Mouse (Mus musculus) natural killer cell, adult 2 months (primary cell): Measurements from ENCODE around the gene Prkag2.
A peak's percentile ranks its signal among the peaks of the same experiment; 100 is the strongest.

ENCODE experiments used
- DNase-seq, 2 experiments: peaks; one replicate each; pipeline ENCODE4 v3.0.0; 2022; ENCODE audit warnings: low spot score in 2 of 2

Gene Prkag2

GRCm38 (mm10) chr5:25100516-25101125 is at the start of gene Prkag2:
Prkag2 (minus strand) TSS chr5:25100642.
- peak; percentile 26 to 53 for DNase-seq

GRCm38 (mm10) chr5:25149331-25149965 is 49.0 kb upstream of the Prkag2 start:
- DNase-seq, result no peak

GRCm38 (mm10) chr5:25146705-25147104 is 46.3 kb upstream of the Prkag2 start:
- no peak for DNase-seq

GRCm38 (mm10) chr5:25127865-25128264 is 27.4 kb upstream of the Prkag2 start:
- no peak for DNase-seq

GRCm38 (mm10) chr5:25125884-25126560 is 25.6 kb upstream of the Prkag2 start:
- no peak for DNase-seq

GRCm38 (mm10) chr5:25122534-25122933 is 22.1 kb upstream of the Prkag2 start:
- DNase-seq, result no peak

- DNase-seq, result no peak
Observed at GRCm38 (mm10) chr5:25119148-25119547, 18.7 kb upstream of the Prkag2 start.

- no peak for DNase-seq
Observed at GRCm38 (mm10) chr5:25115997-25116396, 15.6 kb upstream of the Prkag2 start.

- no peak for DNase-seq
Observed at GRCm38 (mm10) chr5:25115216-25115615, 14.8 kb upstream of the Prkag2 start.

GRCm38 (mm10) chr5:25114110-25114509 is 13.7 kb upstream of the Prkag2 start:
- no peak for DNase-seq

GRCm38 (mm10) chr5:25110314-25110713 is 9.9 kb upstream of the Prkag2 start:
- DNase-seq, result no peak

- DNase-seq, result no peak
Observed at GRCm38 (mm10) chr5:25105748-25106147, 5.3 kb upstream of the Prkag2 start.

GRCm38 (mm10) chr5:25101126-25101523 is 683 bp upstream of the Prkag2 start:
- peak in 1 of 2 experiments; percentile 45 for DNase-seq

GRCm38 (mm10) chr5:25100157-25100515 is 306 bp downstream of the Prkag2 start:
- peak in 1 of 2 experiments; percentile 15 for DNase-seq

GRCm38 (mm10) chr5:25099367-25100156 is 880 bp downstream of the Prkag2 start:
- DNase-seq, result peak in 1 of 2 experiments; percentile 8

GRCm38 (mm10) chr5:25097891-25098290 is 2.6 kb downstream of the Prkag2 start:
- no peak for DNase-seq

- no peak for DNase-seq
Observed at GRCm38 (mm10) chr5:25096431-25096830, 4.0 kb downstream of the Prkag2 start.

- DNase-seq, result peak in 1 of 2 experiments; percentile 27
Observed at GRCm38 (mm10) chr5:25092630-25093245, 7.7 kb downstream of the Prkag2 start.

- no peak for DNase-seq
Observed at GRCm38 (mm10) chr5:25089258-25089972, 11.0 kb downstream of the Prkag2 start.

- no peak for DNase-seq
Observed at GRCm38 (mm10) chr5:25088633-25089032, 11.8 kb downstream of the Prkag2 start.

GRCm38 (mm10) chr5:25088111-25088510 is 12.3 kb downstream of the Prkag2 start:
- DNase-seq, result no peak
